Mouse (Mus musculus) neural tube, embryonic 10.5 days (tissue): Measurements from ENCODE around the gene Grk2.
A peak's percentile ranks its signal among the peaks of the same experiment; 100 is the strongest.

Experiments used
- DNase-seq: peaks from one replicate; pipeline ENCODE4 v3.0.0-alpha.2; 2017; ENCODE audit warnings: low spot score; ENCODE audit errors: extremely low spot score

The Grk2 gene

GRCm38 (mm10) chr19:4303640-4303995 lies 2.4 kb downstream of the Grk2 start:
- DNase-seq, result no peak

- no peak for DNase-seq
These were observed 2.9 kb downstream of the Grk2 start for GRCm38 (mm10) chr19:4302936-4303639.

GRCm38 (mm10) chr19:4301735-4302651 lies 4.0 kb downstream of the Grk2 start:
- no peak for DNase-seq

- DNase-seq, result no peak
These were observed 4.9 kb downstream of the Grk2 start for GRCm38 (mm10) chr19:4300852-4301734.

GRCm38 (mm10) chr19:4300271-4300704 lies 5.7 kb downstream of the Grk2 start:
- DNase-seq, result no peak

- DNase-seq, result no peak
These were observed 6.3 kb downstream of the Grk2 start for GRCm38 (mm10) chr19:4299574-4300270.

GRCm38 (mm10) chr19:4299126-4299525 lies 6.9 kb downstream of the Grk2 start:
- no peak for DNase-seq

GRCm38 (mm10) chr19:4298322-4299121 lies 7.5 kb downstream of the Grk2 start:
- no peak for DNase-seq

- DNase-seq, result no peak
These were observed 8.2 kb downstream of the Grk2 start for GRCm38 (mm10) chr19:4297851-4298250.

- DNase-seq, result no peak
These were observed 9.4 kb downstream of the Grk2 start for GRCm38 (mm10) chr19:4296611-4297010.

GRCm38 (mm10) chr19:4295391-4295790 lies 10.6 kb downstream of the Grk2 start:
- DNase-seq, result no peak

GRCm38 (mm10) chr19:4294381-4295097 lies 11.5 kb downstream of the Grk2 start:
- DNase-seq, result no peak

GRCm38 (mm10) chr19:4291161-4291560 lies 14.9 kb downstream of the Grk2 start:
- no peak for DNase-seq

- no peak for DNase-seq
These were observed 15.3 kb downstream of the Grk2 start for GRCm38 (mm10) chr19:4290749-4291148.

- DNase-seq, result peak; percentile 24
These were observed 22.4 kb downstream of the Grk2 start for GRCm38 (mm10) chr19:4283653-4284052.

- peak; percentile 89 for DNase-seq
These were observed 23.0 kb downstream of the Grk2 start, which contains the start of gene Ankrd13d for GRCm38 (mm10) chr19:4282898-4283553. Ankrd13d (minus strand) TSS chr19:4283137.

GRCm38 (mm10) chr19:4280425-4280824 lies 25.6 kb downstream of the Grk2 start:
- DNase-seq, result no peak

- no peak for DNase-seq
These were observed 26.5 kb downstream of the Grk2 start for GRCm38 (mm10) chr19:4279487-4279886.

- no peak for DNase-seq
These were observed 35.0 kb downstream of the Grk2 start for GRCm38 (mm10) chr19:4270972-4271371.
